Mouse (Mus musculus) bone marrow macrophage, adult 2 months (primary cell): ENCODE measurements around the gene Gm8857. TPM values are rescaled to one million over a fixed set of nuclear protein-coding genes. Genes with fewer than 3 reads are reported as not detected.
"Not testable (repeated sequence)": the region's sequence is repeated elsewhere in the genome, so short reads cannot be mapped to it uniquely, and the experiment has no call there.

Experiments used
- H3K27ac ChIP-seq: 2 replicates; pipeline ENCODE4 v1.5.1; 2012; ENCODE audit warnings: low read depth, low read length; ENCODE audit not compliant: insufficient read depth
- H3K4me1 ChIP-seq: 2 replicates; pipeline ENCODE4 v1.6.1; 2012; ENCODE audit warnings: low read length; ENCODE audit not compliant: control insufficient read depth, insufficient read depth
- H3K4me3 ChIP-seq: 2 replicates; pipeline ENCODE4 v1.5.1; 2012; ENCODE audit warnings: mild to moderate bottlenecking, low read length, moderate library complexity; ENCODE audit not compliant: insufficient read depth
- polyA plus RNA-seq: library from polyadenylated mRNA; stranded (reverse); fragments of >200 nt; gene quantifications from 2 replicates; pipeline ENCODE4 v1.2.4, GENCODE M21; 2012; ENCODE audit not compliant: missing spikeins, insufficient read depth, insufficient read length

Gene Gm8857
- not detected in 2 replicates for polyA plus RNA-seq

GRCm38 (mm10) chr5:10947505-10947904 lies at the start of gene Gm8857, which contains the start of gene Gm8871:
Gm8857 (plus strand) TSS chr5:10947807.
Gm8871 (plus strand) TSS chr5:10947805.
- not testable (repeated sequence) for H3K4me1 ChIP-seq, H3K27ac ChIP-seq, H3K4me3 ChIP-seq

DNA sequence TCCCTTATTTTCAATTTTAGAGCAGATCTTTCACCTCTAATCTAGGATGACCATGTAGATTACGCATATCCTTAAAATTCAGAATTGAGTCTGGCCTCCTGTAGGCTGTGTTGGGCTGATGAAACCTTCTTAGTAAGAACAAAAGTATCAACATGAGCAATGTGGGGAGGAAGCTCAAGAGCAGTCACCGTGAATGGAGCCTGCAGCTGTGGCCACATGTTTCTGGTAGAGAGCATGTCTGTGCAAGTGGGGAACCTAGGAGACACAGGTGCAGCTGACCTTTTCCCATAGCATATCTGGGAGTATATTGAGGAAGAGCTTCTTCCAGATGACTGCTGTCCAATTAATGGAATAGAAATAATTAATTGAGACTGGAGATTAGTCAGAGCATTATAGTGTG lies 5.9 kb downstream of the Gm8857 start:
- not testable (repeated sequence) for H3K4me1 ChIP-seq

DNA sequence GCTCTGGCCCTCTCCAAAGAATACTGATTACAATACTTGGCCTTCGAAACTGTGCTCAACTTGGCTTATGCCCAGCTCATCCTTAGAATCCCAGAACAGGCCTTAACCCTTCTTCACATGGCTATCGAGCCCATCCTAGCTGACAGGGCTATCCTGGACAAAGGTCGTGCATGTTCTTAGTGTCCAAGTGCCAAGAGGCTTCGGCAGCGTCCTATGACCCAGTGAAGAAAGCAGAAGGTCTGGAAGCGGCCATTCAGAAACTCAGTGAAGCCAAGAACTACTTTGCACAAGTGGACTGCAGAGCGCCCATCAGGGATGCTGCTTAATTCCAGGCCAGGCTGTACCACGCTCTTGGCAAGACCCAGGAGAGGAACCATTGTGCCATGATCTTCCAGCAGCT lies 10.4 kb downstream of the Gm8857 start:
- H3K27ac ChIP-seq, H3K4me1 ChIP-seq, H3K4me3 ChIP-seq: not testable (repeated sequence)

More for the DNA sequence above, 5.9 kb downstream of the Gm8857 start:
- not testable (repeated sequence) for H3K4me3 ChIP-seq, H3K27ac ChIP-seq

Other genes starting within 250 kb of the Gm8857 start
- not detected in 2 replicates for gene Gm8871, start within 50 bp of the Gm8857 start, polyA plus RNA-seq
- not detected in 2 replicates for gene Gm8879, start 179.8 kb downstream of the Gm8857 start, polyA plus RNA-seq
- gene Gm5861, start 235.3 kb downstream of the Gm8857 start, polyA plus RNA-seq: not detected in 2 replicates